Mouse (Mus musculus) lung, adult 2 months (tissue): ENCODE results near the gene Traf3ip1. TPM values are rescaled to one million over a fixed set of nuclear protein-coding genes. Genes with fewer than 3 reads are reported as not detected.

Experiments used
- DNase-seq: peaks from one replicate; pipeline ENCODE4 v3.0.0; 2022
- H3K4me1 ChIP-seq: fragments of 200-500 bp; 2 replicates; pipeline ENCODE4 v1.6.1; 2011; ENCODE audit warnings: low read length; ENCODE audit not compliant: control insufficient read depth, insufficient read depth
- H3K4me3 ChIP-seq: fragments of 200-500 bp; replicated peaks from 2 replicates; pipeline ENCODE3; 2011; ENCODE audit warnings: low read depth, mild to moderate bottlenecking, control low read depth, low read length; ENCODE audit errors: extremely low read depth
- CTCF ChIP-seq: fragments of 200-500 bp; IDR thresholded peaks from 2 replicates; pipeline ENCODE4 v1.5.1; 2011; ENCODE audit warnings: mild to moderate bottlenecking, low read length, control low read depth; ENCODE audit not compliant: insufficient read depth
- POLR2A ChIP-seq: fragments of 200-500 bp; IDR thresholded peaks from 2 replicates; pipeline ENCODE4 v1.6.1; 2011; ENCODE audit warnings: low read depth, mild to moderate bottlenecking, control low read depth, low read length, borderline replicate concordance; ENCODE audit errors: extremely low read depth
- WGBS: fragments of 180-500 bp; shearing (Covaris S2); methylation state at CpG from one replicate; pipeline ENCODE4 v1.1.7; 2018; 5-methylcytosine and 5-hydroxymethylcytosine counted together
- polyA plus RNA-seq: library from polyadenylated mRNA; depleted of rRNA; stranded (reverse); fragments of >200 nt; gene quantifications from 2 replicates; pipeline ENCODE4 v1.2.3, GENCODE M21; 2012

The Traf3ip1 gene
- polyA plus RNA-seq, 1 experiment: 20.2 TPM

GRCm38 (mm10) chr1:91484011-91484346 is 10.5 kb upstream of the Traf3ip1 start:
- Histone ChIP-seq H3K4me3 (no peak overlapping the region), H3K4me1 (peaks cover 5% of the 10 kb centered on the region; the same call in 1 of the 2 replicates)
- TF ChIP-seq CTCF: no peak
- TF ChIP-seq POLR2A: no peak
- WGBS: 61% methylated on average over 5 of the region's 5 CpGs
- DNase-seq: no peak

GRCm38 (mm10) chr1:91485422-91485821 is 9.0 kb upstream of the Traf3ip1 start:
- DNase-seq: no peak
- WGBS: 70% methylated on average over 3 of the region's 3 CpGs
- TF ChIP-seq CTCF (no peak), POLR2A (no peak)
- Histone ChIP-seq H3K4me1 (peaks cover 5% of the 10 kb centered on the region; the same call in 1 of the 2 replicates), H3K4me3 (no peak overlapping the region)

- DNase-seq: no peak
- TF ChIP-seq POLR2A: no peak
- no peak for TF ChIP-seq CTCF
- no peak overlapping the region for H3K4me3 ChIP-seq
- peaks cover 5% of the 10 kb centered on the region; the same call in 1 of the 2 replicates for H3K4me1 ChIP-seq
- 75% methylated on average over 3 of the region's 3 CpGs for WGBS
Observed at GRCm38 (mm10) chr1:91486165-91486564, 8.3 kb upstream of the Traf3ip1 start.

GRCm38 (mm10) chr1:91490322-91490721 is 4.1 kb upstream of the Traf3ip1 start:
- WGBS: 39% methylated on average over 1 of the region's 1 CpGs
- Histone ChIP-seq H3K4me3 (no peak overlapping the region), H3K4me1 (peaks cover 4% of the 10 kb centered on the region)
- TF ChIP-seq CTCF (no peak), POLR2A (no peak)
- DNase-seq: no peak

- no peak for DNase-seq
- WGBS: 45% methylated on average over 2 of the region's 2 CpGs
- TF ChIP-seq POLR2A: no peak
- Histone ChIP-seq H3K4me1 (peaks cover 5% of the 10 kb centered on the region), H3K4me3 (no peak overlapping the region)
Observed at GRCm38 (mm10) chr1:91492740-91493139, 1.7 kb upstream of the Traf3ip1 start.

- WGBS: 34% methylated on average over 3 of the region's 3 CpGs
- DNase-seq: no peak
- Histone ChIP-seq H3K4me3 (no peak overlapping the region), H3K4me1 (peaks cover 5% of the 10 kb centered on the region)
- TF ChIP-seq CTCF (no peak), POLR2A (no peak)
Observed at GRCm38 (mm10) chr1:91493938-91494337, 509 bp upstream of the Traf3ip1 start.

- peak overlapping the region; percentile 76 for H3K4me3 ChIP-seq
- 38% methylated on average over 5 of the region's 5 CpGs for WGBS
- no peak for TF ChIP-seq POLR2A
- no peak for TF ChIP-seq CTCF
- DNase-seq: no peak
- peaks cover 5% of the 10 kb centered on the region for H3K4me1 ChIP-seq
Observed at GRCm38 (mm10) chr1:91495321-91495720, 874 bp downstream of the Traf3ip1 start.

GRCm38 (mm10) chr1:91498579-91498978 is 4.1 kb downstream of the Traf3ip1 start:
- 94% methylated on average over 6 of the region's 6 CpGs for WGBS
- Histone ChIP-seq H3K4me1 (peaks cover 5% of the 10 kb centered on the region), H3K4me3 (no peak overlapping the region)
- TF ChIP-seq POLR2A (no peak), CTCF (no peak)
- no peak for DNase-seq

GRCm38 (mm10) chr1:91504615-91505014 is 10.2 kb downstream of the Traf3ip1 start:
- no peak for TF ChIP-seq CTCF
- no peak for DNase-seq
- Histone ChIP-seq H3K4me1 (no peaks in the 10 kb centered on the region), H3K4me3 (no peak overlapping the region)
- 56% methylated on average over 3 of the region's 3 CpGs for WGBS

- Histone ChIP-seq H3K4me1 (no peaks in the 10 kb centered on the region), H3K4me3 (no peak overlapping the region)
- DNase-seq: no peak
- TF ChIP-seq POLR2A (no peak), CTCF (no peak)
- WGBS: 81% methylated on average over 11 of the region's 11 CpGs
Observed at GRCm38 (mm10) chr1:91514916-91515315, 20.5 kb downstream of the Traf3ip1 start.

GRCm38 (mm10) chr1:91515642-91516041 is 21.2 kb downstream of the Traf3ip1 start:
- no peak for TF ChIP-seq CTCF
- TF ChIP-seq POLR2A: no peak
- Histone ChIP-seq H3K4me3 (no peak overlapping the region), H3K4me1 (no peaks in the 10 kb centered on the region)
- WGBS: 86% methylated on average over 6 of the region's 6 CpGs
- DNase-seq: no peak
